Mouse (Mus musculus): ENCODE measurements around the gene Cyth1.

DNA sequence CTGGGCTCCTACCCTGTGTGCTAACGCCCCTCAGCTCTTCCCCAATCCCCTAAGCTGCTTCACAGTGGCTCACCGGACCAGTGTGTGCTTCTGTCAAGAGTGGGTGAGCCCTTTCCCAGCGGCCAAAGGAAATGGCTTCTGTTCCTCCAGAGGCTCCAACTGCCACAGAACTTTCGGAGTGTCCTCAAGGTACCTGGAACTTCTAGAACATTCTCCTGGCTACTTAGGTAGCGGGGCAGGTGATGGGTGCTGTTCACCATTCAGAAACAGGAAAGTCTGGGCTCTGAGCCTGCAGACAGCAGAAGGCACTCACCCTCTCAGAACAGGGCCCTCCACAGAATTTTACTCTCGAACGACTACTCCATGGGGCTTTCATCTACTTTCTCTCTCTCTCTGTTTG lies 117.9 kb downstream of the Cyth1 start, which contains the start of gene Dnah17:
- TF ChIP-seq GATA1 (IDR thresholded peaks at IDR 0.05; ENCODE audit: borderline replicate concordance, low read length), result no peak
- no peak for TF ChIP-seq FLI1 (IDR thresholded peaks at IDR 0.05; ENCODE audit: low read length)
